1 mouse cellular context compared by ENCODE assay signal in the genomic region with DNA sequence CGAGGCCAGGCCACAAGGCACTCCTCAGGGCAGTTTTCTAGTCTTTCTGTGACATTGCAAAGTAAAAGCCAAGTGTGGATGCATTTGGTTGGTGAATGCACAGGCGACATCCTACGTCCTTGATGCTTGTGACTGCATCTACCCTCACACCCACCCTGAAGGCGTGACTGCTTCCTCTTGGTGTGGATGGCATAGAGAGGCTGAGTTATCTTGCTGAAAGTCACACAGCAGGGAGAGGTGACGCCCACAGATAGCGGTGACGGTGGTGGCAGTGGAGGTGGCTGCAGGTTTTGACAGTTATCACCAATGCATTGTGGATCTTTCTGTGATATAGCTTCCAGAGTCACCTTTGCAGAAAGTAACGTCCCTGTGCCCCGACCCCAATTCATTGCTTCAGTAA.
A peak's percentile ranks its signal among the peaks of the same experiment; 100 is the strongest.
TF ChIP-seq lines count a peak whose summit lies in the region.

No protein-coding gene starts in this region.

TF ChIP-seq in MEL, 35 proteins besides CTCF, POLR2A, EP300 and RAD21:
- TF ChIP-seq HCFC1 (IDR thresholded peaks at IDR 0.05; ENCODE audit: low read depth, low read length) (peak; percentile 67; the same call in 1 of the 2 replicates), USF2 (IDR thresholded peaks at IDR 0.05; ENCODE audit: borderline replicate concordance in 1 of 2, insufficient read depth in 1 of 2, low read depth in 1 of 2, low read length in 2 of 2) (no peak), CHD1 (IDR thresholded peaks at IDR 0.05; ENCODE audit: low read depth, low read length) (no peak), SIN3A (IDR thresholded peaks at IDR 0.05; ENCODE audit: low read length) (peak; percentile 76), USF1 (IDR thresholded peaks at IDR 0.05; ENCODE audit: low read depth, low read length) (no peak), TBP (IDR thresholded peaks at IDR 0.05; ENCODE audit: low read depth, low read length) (peak; percentile 77), ELF1 (IDR thresholded peaks at IDR 0.05; ENCODE audit: low read depth, low read length) (no peak), ZNF384 (IDR thresholded peaks at IDR 0.05; ENCODE audit: low read depth, low read length) (no peak), MYC (IDR thresholded peaks at IDR 0.05; ENCODE audit: low read depth, low read length) (peak; percentile 52), ZC3H11A (IDR thresholded peaks at IDR 0.05; ENCODE audit: low read depth, low read length) (no peak), POLR2AphosphoS2 (IDR thresholded peaks at IDR 0.05; ENCODE audit: low read length) (no peak), UBTF (IDR thresholded peaks at IDR 0.05; ENCODE audit: borderline replicate concordance, insufficient read depth, low read depth, low read length) (no peak), ETS1 (IDR thresholded peaks at IDR 0.05; ENCODE audit: low read depth, low read length) (peak; percentile 90), TAL1 (IDR thresholded peaks at IDR 0.05; ENCODE audit: low read length) (peak; percentile 80), RCOR1 (IDR thresholded peaks at IDR 0.05; ENCODE audit: low read depth, low read length) (peak; percentile 79), MXI1 (IDR thresholded peaks at IDR 0.05; ENCODE audit: low read depth, low read length) (peak; percentile 88), MAFK (IDR thresholded peaks at IDR 0.05; ENCODE audit: borderline replicate concordance, low read depth, low read length) (peak; percentile 39; the same call in 1 of the 2 replicates), MAZ (IDR thresholded peaks at IDR 0.05; ENCODE audit: low read depth, low read length) (0 out of 2 replicates have a peak, but pooled peaks have one; percentile 26), GABPA (IDR thresholded peaks at IDR 0.05; ENCODE audit: low read depth, low read length) (no peak), KAT2A (conservative IDR thresholded peaks at IDR 0.05; ENCODE audit: low read depth, low read length) (no peak), MEF2A (IDR thresholded peaks at IDR 0.05; ENCODE audit: extremely low read depth, insufficient replicate concordance, low read depth, low read length, poor library complexity, severe bottlenecking) (no peak), POLR2AphosphoS5 (IDR thresholded peaks at IDR 0.05; ENCODE audit: borderline replicate concordance, low read depth, low read length) (no peak), NRF1 (IDR thresholded peaks at IDR 0.05; ENCODE audit: insufficient read depth, low read depth, low read length, poor library complexity, severe bottlenecking) (no peak), MYB (IDR thresholded peaks at IDR 0.05; ENCODE audit: low read depth, low read length) (peak; percentile 75), MAX (IDR thresholded peaks at IDR 0.05; ENCODE audit: low read length) (peak; percentile 58; the same call in 1 of the 2 replicates), TCF12 (IDR thresholded peaks at IDR 0.05; ENCODE audit: low read depth, low read length) (peak; percentile 95), NELFE (IDR thresholded peaks at IDR 0.05; ENCODE audit: low read depth, low read length) (no peak), E2F4 (IDR thresholded peaks at IDR 0.05; ENCODE audit: borderline replicate concordance, low read depth, low read length) (no peak), ZKSCAN1 (IDR thresholded peaks at IDR 0.05; ENCODE audit: low read depth, low read length) (no peak), GATA1 (IDR thresholded peaks at IDR 0.05; ENCODE audit: low read depth, low read length) (peak; percentile 94), ZMIZ1 (IDR thresholded peaks at IDR 0.05; ENCODE audit: low read depth, low read length) (no peak), BHLHE40 (IDR thresholded peaks at IDR 0.05; ENCODE audit: borderline replicate concordance, low read depth, low read length) (peak; percentile 66; the same call in 1 of the 2 replicates), SMC3 (IDR thresholded peaks at IDR 0.05; ENCODE audit: low read depth, low read length) (no peak), CHD2 (IDR thresholded peaks at IDR 0.05; ENCODE audit: low read length) (no peak), JUND (IDR thresholded peaks at IDR 0.05; ENCODE audit: low read depth, low read length) (no peak)
